Mouse (Mus musculus) 3T3-L1 (cell line): ENCODE data around the gene Pecam1.
"Not testable (repeated sequence)": the region's sequence is repeated elsewhere in the genome, so short reads cannot be mapped to it uniquely, and the experiment has no call there.

ENCODE experiments used
- DNase-seq: peaks from one replicate; pipeline ENCODE4 v3.0.0-alpha.2; 2015; ENCODE audit warnings: low read depth, low spot score

Pecam1 gene

DNA sequence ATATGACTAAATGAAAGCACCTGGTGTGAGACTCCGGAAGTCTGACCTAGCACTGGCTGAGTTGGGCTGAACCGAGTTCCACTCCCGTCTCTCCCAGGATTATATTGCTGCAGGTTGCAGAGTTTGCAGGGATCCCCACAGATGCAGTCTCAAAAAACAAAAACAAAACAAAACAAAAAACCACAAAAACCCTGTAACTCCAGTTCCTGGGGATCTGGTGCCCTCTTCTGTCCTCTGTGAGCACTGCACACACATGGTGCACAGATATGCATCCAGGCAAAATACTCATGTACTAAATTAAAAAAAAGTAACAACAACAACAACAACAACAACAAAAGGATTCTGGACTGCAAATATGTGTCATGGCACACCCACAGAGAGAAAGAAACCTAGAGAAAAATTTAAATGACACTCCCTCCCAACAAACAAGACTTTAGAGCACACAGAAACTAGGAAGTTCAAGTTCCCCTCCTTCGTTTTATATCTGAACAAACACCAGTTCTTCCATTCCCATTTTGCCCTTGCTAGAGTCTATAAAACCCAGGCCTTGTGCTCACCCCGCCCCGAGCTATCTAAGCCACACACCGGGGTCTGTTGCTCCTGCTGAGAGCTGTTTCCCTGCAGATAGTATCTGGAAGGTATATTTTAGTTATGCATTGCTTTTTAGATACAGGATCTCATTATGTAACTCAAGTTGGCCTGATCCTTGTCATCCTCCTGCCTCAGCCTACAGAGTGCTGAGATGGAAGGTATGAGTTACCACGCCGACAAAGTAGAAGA, 20.0 kb upstream of the Pecam1 start:
- DNase-seq, result peak; percentile 45

DNA sequence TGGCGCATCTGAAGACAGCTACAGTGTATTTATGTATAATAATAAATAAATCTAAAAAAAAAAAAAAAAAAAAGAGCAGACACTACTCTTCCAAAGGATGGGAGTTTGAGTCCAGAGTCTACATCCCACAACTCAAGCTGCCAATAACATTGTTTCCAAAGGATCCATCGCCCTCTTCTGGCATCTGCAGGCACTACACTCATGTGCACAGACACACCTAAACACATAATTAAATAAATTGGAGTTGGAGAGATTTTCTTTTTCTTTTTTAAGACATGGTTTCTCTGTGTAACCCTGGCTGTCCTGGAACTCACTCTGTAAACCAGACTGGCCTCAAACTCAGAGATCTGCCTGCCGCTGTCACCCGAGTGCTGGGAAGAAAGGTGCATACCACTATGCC, 17.1 kb upstream of the Pecam1 start:
- DNase-seq, result no peak

DNA sequence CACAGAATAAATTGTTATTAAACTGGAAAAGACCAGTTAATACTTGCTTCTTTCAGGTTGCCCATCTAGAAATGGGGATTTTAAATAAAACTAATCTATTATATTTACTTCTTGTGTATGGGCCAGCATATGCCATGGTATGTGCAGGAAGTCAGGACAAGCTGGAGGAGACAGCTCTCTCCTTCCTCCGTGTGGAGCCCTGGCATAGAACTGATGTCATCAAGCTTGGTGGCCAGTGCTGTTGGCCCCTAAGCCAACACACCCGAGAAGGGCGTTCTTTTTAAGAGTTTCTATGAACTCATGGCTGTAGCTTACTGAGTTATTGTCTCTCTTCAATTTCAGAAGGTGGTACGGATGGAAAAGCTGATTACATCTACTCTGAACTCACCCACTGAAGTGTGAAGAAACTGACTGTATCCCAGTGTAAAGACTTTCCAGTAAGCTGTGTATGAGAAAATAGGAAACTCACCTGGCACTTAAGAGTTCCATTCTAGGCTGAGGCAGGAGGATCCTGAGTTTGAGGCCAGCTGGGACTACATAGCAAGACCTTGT, 16.3 kb upstream of the Pecam1 start:
- DNase-seq, result no peak

DNA sequence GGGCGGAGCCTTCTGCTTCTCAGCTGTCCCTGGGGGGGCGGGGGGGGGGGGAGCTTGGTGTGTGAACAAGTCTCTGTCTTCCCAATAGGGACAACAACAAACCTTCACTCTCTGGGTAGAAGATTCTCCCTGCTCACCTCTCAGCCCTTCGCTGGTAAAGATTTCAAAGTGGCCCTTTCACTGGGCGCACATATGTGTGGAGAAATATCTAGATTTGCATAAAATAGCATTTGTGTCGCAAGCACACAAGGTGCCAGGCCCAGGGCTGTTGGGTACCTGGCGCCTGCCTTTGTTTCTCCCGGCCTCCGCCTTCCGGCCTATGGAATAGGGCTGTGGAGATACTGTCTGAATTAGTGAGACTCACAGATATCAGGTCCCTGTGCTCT, 12.4 kb upstream of the Pecam1 start:
- DNase-seq, result no peak

DNA sequence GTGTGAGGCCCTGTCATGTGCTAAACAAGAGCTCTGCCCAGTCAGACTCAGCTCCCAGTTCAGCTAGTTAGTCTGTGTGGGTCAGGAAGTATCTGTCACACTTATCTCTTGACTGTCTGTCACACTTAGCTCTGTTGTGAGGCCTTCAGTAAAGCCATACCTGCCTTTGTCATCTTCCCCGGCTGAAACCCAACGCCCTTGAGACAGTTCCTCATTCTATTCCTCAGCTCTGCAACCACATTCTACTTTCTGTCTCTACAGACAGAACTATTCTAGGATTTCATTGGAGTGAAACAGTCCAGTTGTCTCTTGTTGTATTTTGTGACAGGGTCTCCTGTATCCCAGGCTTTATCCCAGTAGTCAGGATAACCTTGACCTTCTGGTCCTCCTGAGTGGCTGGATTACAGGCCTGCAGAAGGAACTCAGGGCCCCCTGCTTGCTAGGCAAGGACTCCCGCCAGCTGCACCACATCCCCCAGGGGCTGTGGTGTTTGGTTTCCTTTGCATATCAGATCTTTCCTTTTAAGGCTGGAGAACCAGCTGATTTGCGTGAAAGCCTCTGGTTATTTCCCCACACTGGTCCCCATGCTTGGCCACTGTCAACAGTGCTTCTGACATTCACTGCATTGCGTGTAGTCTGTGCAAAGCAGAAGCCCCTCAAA, 11.8 kb upstream of the Pecam1 start:
- no peak for DNase-seq

DNA sequence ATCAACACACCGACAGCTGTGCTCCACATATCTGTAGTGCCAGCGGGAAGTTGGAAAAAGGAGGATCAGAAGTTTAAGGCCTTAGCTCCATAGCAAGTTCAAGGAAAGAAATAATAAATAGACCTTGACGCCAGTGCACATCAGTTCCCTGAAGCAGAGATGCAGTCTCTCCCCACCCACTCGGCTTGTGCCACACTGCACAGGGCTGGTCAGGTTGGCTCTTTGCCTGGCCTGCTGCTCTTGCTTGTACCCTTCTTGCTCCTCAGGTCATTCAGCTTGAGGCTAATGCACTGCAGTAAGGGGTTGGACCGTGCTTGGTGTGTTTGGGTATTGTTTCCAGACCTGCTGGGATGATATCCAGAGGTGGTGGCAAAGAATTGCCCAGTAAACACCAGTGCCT, 10.1 kb upstream of the Pecam1 start:
- DNase-seq, result no peak

DNA sequence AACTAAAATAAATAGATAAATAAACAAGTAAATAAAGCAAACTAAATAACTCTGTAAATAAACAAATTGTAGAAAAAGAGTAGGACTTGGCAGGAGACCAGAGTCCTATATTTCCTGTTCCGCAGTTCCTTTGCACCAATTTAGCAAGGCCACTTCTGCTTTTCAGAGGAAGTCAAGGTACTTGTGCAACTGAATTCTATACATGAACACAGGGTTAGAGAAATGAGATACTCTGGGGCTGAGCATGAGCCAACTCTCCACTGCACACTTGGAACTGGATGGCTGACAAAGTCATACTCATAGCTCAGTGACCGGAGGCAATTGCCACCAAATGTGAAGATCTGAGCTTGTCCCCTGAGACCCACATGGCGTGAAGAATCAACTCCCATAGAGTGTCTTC, 8.6 kb upstream of the Pecam1 start:
- DNase-seq, result no peak

DNA sequence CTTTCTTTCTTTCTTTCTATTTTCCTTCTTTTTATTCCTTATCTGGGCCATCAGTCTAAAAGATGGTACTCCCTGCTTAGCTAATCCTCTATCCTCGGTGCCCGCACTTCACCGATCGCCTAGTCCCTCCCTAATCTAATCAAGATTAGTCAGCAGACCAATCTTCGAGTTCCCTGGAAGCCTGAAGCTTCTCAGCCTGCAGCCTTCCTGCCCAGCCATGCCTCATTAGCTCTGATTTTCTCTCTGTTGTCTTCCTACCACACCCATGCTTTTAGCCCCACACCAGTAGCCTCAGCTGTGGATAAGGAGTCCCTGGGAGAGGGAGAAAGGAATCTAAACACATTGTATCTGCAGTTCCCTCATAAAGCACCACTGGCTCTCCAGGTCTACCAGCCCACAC, 5.2 kb upstream of the Pecam1 start:
- no peak for DNase-seq

DNA sequence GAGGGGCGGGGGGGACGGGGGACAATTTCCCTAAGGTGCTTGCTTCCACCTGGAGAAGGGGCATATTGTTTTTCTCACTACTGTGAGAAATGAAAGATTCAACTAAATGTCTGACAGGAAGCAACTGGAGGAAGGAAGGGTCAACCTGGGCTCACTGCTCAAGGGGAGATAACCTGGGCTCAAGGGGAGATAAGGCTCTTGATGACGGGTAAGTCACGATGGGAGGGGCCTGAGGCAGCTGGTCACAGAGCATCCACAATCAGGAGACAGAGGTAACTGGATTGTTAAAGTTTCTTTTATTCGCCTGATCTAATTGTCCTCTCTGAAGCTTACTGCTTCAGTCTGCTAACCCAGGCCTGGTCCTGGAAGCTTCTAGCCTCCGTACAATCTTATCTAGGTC, 2.9 kb upstream of the Pecam1 start:
- no peak for DNase-seq

DNA sequence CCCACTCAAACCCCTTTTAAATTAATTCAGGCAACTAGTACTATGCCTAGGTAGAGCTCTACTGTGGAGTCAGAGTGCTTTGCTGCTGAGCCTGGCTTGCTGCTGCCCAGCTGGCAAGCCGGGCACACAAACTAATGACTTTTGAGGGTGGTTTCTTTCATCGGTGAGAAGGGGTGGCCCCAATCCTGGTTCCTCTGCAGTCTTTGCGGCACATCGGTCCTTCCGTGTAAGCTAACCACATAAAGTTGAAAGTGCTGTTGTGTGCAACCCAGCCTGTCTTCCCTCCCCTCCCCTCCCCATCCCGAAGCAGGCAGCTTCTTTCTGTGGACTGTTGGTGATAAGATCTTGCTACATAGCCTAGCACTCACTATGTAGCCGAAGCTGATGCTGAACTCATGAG, 1.7 kb upstream of the Pecam1 start:
- DNase-seq, result no peak

DNA sequence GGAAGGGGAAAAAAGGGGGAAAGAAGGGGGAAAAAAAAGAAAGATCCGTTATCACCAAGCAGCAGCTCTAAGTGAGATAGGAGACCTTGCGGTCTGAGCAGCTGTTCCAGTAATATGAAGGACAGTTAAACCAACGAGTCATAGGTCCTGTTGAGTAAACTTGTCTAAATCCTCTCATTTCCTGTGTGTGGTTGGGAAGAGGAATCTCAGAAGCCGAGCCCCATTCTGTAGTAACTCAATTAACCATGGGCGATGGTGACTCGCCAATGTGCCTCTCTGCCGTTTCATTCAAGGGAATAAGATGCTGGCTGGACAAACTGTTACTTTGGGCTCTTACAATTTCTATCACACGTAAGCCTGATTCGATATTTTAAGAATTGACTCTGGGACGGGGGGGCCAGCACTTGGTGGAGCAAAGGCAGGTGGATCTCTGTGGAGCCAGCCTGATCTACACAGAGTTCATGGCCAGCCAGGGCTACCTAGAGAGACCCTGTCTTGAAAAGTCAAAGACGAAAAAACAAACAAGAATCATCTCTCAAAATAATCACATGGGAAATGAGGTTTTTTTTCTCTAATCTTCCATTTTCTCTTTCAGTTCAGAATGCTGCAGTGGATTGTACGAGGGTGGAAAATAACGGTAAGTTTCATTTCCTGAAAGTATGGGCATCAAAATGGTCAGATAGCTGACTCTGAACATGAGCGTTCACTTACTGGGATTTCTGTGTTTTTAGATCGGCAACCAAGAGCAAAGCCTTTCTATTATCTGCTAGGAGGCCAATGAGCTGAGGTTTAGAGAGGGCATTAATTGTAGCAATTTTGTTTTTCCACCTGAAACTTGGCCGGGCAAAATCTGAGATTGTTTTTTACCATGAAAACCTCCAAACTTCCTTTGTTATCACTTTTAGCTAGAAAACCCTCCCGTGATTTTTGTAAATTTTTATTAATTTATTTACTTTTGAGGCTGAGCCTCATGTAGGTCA, 901 bp upstream of the Pecam1 start, which contains the start of gene Milr1:
TSS of gene Milr1 (plus strand) at position 188 of the 980 bp plus-strand sequence.
- DNase-seq, result peak; percentile 74

DNA sequence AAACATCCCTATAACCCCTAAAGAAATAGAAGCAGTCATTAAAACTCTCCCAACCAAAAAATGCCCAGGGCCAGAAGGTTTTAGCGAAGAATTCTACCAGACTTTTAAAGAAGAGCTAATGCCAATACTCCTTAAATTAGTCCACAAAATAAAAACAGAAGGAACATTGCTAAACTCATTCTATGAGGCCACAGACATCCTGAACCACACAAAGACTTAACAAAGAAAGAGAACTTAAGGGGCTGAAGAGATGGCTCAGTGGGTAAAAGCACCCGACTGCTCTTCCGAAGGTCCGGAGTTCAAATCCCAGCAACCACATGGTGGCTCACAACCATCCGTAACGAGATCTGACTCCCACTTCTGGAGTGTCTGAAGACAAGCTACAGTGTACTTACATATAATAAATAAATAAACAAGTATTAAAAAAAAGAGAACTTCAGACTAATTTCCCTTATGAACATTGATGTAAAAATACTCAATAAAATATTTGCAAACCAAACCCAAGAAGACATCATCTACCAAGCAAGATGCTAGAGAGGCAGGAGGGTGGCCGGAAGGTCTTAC, 789 bp downstream of the Pecam1 start:
- not testable (repeated sequence) for DNase-seq

DNA sequence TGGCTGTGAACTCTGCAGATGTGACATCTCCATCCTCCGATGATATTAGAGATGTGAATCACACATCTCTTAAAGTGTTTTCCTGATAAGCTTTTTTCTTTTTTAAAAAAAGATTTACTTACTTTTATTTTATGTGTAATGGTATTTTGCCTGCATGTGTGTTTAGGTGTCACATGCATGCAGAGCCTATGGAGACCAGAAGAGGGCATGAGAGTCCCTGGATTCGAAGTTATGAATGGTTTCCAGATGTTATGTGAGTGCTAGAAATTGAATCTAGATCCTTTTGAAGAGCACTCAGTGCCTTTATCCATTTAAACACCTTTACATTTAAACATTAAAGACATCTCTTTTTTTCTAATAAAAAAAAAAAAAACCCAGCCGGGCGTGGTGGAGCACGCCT, 5.5 kb downstream of the Pecam1 start:
- DNase-seq, result peak; percentile 37

DNA sequence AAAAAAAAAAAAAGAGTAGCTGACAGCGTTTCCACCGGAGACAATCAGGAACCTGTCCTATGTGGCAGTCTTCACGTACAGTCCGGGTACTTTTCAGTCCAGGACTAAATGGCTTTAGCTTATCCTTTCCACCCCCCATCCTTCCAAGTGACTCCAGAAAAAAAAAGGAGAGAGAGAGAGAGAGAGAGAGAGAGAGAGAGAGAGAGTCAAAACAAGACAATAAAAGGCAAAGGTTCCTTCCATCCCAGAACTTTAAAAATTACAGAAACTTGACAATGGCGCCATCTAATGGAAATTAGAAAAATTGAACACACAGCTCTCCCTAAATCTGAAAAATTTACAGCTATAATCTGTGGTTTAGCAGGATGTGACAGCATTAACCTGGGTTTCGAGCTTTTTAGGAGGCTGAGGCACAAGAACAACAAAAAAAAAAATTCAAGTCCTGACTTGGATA, 8.0 kb downstream of the Pecam1 start:
- peak; percentile 74 for DNase-seq

DNA sequence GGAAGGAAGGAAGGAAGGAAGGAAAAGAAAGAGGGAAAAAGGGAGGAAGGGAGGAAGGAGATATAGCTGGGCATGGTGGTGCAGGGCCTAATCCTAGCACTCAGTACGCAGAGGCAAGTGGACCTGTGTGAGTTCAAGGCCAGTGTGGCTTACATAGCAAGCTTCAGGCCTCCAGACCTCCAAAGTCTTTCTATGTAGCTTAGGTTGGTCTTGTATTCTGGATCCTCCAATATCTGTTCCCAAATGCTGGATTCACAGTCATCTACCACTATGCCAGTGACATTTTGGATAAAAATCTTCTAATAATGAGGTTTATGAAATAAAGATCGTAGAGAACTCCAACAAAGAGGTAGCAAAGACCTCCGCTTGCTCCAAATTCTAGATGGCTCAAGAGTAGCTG, 8.6 kb downstream of the Pecam1 start:
- DNase-seq, result no peak

DNA sequence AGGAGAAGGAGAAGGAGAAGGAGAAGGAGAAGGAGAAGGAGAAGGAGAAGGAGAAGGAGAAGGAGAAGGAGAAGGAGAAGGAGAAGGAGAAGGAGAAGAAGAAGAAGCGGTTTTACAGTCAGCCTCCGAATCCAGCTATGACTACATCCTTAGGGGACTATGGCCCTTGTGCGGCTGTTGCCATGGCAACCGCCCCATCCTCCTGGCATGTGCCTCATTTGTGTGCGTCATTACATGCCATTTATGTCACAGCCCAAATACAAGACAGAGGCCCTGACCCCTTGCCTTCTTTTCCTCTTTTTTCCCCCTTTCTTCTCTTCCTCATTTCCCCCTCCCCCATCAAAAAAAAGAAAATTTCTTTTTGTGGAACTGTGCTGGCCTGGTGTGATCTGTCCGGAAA, 9.2 kb downstream of the Pecam1 start:
- DNase-seq, result no peak

DNA sequence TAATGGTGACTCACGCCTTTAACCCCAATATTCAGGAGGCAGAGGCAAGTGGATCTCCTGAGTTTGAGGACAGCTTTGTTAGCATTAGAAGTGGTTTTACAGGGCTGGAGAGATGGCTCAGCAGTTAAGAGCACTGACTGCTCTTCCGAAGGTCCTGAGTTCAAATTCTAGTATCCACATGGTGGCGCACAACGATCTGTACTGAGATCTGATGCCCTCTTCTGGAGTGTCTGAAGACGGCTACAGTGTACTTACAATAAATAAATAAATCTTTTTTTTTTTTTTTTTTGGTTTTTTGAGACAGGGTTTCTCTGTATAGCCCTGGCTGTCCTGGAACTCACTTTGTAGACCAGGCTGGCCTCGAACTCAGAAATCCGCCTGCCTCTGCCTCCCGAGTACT, 9.7 kb downstream of the Pecam1 start:
- DNase-seq, result not testable (repeated sequence)

DNA sequence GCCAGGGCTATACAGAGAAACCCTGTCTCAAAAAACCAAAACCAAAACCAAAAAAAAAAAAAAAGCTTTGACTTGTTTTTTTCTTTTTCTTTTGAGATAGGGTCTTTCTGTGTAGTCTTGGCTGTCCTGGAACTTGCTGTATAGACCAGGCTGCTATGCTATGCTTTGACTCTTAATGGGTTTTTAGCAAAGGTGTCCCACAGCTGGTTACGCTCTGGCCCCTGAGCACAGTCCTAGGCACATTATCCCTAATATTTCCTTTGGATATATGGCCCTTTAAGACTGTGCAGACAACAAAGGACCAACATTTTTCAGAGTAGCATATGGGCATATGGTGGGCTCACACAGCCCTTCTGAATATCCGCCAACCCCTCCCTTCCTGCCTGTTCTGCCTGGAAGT, 11.3 kb downstream of the Pecam1 start:
- no peak for DNase-seq

DNA sequence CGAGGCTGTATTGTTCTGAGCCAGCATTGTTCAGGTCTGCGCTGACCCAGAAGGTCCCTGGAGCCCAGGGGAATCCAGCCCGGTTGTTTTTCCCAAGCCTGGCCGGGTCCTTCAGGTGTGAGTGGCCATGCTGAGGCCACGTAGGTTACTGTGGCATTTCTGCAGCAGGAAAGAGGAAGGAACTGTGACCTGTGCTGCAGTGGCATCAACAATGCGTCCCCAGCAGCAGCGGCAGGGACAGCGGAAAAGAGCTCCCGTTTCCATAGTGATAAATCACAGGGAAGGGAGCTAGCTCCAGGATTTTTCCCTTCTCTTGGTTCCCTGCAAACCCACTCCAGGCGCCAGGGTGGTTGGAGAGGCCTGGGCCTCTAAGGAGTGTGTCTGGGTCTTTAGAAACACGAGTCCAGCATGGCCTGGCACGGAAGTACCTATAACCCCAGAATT, 13.2 kb downstream of the Pecam1 start:
- DNase-seq, result no peak

DNA sequence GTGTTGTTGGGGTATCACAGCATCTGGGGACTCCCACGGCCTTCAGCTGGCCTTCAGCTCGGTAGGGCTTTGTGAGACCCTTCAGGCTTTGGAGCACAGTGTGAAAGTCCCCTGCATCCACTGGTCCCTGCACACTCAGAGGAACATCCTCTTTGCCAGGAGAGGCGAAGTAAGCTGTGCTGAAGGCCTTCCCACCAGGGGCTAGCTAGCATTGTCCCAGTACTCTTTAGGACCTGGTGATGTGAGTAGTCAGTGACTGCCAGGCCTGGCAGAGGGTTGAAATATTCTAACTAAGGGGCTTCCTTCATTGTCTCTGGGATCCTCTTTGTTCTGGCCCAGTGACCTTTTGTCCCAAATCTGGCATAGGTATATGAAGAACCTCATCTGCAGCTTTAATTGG, 13.8 kb downstream of the Pecam1 start:
- no peak for DNase-seq

DNA sequence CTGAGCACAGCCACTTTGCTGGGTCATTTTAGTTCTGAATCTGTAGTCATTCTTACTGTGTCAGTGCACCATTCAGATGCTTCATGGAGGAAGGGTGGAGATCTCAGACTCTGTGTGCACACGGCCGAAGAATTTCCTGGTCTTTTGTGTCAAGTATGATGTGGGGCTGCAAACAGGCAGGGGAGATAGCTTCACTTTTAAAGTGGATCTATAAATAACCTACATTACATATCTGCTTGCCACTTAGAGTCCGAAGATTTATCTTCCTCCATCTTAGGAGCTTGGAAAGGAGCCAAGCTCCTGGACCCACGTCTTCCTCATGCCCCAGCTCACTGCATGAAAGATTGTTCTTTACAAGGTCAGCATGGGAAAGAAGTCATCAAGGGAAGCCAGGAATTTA, 19.7 kb downstream of the Pecam1 start:
- no peak for DNase-seq
